Mouse (Mus musculus) urinary bladder, postnatal 10 days (tissue): Measurements from ENCODE around the gene Nexn.
A peak's percentile ranks its signal among the peaks of the same experiment; 100 is the strongest.
"Not testable (repeated sequence)": the region's sequence is repeated elsewhere in the genome, so short reads cannot be mapped to it uniquely, and the experiment has no call there.

Source experiments
- DNase-seq: peaks from one replicate; pipeline ENCODE4 v3.0.0; 2022; ENCODE audit warnings: low spot score

Gene Nexn

GRCm38 (mm10) chr3:152266036-152266421 is at the start of gene Nexn:
TSS of gene Nexn (minus strand) at chr3:152266350.
- DNase-seq = no peak

DNA sequence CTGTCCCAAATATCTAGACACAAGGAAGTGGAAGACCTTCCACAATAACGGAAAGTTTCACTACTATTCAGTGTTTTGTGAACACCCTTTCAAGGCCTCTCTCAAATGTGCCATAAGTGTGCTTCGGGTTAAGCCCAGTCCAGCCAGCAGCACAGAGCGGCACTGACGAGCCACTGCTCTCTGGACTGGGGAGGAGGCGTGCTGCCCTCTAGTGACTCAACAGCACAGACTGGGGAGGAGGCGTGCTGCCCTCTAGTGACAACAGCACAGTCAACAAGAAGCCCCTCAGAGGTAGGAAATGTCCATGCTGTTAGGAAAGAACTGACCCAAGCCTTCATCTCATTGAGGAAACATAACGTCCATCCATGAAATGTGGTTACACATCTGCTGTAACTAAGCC is 49.5 kb upstream of the Nexn start:
- DNase-seq = peak; percentile 45

DNA sequence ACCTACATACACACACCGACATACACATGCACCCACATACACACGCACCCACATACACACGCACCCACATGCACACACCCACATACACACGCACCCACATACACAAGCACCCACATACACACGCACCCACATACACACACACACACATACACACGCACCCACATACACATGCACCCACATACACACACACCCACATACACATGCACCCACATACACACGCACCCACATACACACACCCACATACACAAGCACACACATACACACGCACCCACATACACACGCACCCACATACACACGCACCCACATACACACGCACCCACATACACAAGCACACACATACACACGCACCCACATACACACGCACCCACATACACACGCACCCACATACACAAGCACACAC is 48.5 kb upstream of the Nexn start:
- DNase-seq = not testable (repeated sequence)

DNA sequence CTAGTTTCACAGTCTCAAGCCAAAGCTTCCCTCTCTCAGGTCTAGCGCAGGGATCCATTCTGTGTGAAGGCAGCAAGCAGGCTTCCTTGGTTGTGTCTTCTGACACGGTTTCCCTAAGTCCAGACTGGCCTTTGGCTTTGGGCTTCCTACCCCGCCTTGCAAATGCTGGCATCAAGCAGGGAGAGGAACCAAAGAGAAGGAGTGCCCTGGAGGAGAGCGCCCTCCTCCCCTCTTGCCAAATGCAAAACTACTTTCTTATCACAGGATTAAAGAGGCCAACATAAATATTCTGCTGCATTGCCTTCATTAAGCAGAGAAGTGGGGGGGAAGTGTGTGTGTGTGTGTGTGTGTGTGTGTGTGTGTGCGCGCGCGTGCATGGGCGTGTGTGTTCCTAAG is 43.1 kb upstream of the Nexn start:
- no peak for DNase-seq

- DNase-seq = no peak
Measured at GRCm38 (mm10) chr3:152308485-152309249, 42.5 kb upstream of the Nexn start.

GRCm38 (mm10) chr3:152305971-152306370 is 39.8 kb upstream of the Nexn start:
- no peak for DNase-seq

GRCm38 (mm10) chr3:152305080-152305479 is 38.9 kb upstream of the Nexn start:
- DNase-seq = no peak

GRCm38 (mm10) chr3:152304093-152304815 is 38.1 kb upstream of the Nexn start:
- DNase-seq = no peak

- DNase-seq = no peak
Measured at GRCm38 (mm10) chr3:152302991-152303390, 36.8 kb upstream of the Nexn start.

DNA sequence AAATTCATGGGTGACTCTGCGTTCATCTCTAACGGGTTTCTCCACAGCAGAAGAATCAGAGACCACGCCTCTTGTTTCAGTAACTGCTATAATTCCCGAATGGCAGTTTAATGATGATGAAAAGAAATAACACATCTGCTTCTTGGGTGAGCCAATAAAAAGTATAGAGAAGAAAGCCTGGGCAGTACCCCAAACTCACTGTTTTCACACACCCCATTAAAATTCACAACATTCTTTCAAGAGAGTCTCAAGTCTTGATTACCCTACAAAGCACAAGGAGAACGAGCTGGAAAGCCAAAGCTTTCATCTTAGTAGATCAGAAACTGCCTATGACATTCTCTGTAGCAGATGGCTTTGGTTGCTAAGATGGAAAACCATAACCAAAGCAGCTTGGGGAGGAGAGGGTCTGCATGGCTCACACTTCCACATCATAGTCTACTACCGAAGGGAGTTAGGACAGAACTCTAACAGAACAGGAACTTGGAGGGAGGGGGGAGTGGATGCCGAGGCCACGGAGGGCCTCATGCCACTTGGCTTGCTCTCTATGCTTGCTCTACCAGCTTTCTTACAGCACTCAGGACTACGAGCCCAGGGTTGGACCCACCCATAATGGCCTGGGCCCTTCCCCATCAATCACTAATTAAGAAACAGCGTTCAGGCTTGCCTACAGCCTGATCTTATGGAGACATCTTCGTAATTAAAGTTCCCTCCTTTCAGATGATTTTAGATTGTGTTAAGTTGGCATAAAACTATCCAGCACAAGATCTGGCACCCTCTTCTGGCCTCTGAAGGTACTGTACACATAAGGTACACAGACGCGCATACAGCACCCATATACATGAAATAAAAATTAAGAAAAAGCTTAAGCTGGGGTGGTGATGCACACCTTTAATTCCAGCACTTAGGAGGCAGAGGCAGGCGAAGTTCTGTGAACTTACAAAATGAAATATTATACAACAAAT is 34.5 kb upstream of the Nexn start:
- DNase-seq = no peak

DNA sequence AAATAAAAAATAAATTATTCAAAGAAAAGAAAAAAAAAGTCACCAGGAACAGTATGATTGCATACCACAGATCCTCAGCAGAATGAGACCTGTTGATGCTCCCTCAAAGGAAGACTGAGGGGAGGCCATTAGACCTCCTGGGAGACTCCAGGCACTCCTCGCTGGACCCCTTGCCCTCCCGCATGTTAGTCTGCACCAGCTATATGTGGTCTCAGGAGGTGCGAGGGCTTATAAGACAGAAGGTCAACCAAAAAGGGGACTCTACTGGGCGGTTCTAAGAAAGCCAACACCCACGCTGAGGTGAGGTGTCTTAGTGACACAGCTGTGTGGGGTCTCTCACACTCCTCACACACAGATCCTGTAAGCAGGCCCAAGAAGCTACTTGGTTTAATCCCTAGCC is 29.7 kb upstream of the Nexn start:
- DNase-seq = no peak

DNA sequence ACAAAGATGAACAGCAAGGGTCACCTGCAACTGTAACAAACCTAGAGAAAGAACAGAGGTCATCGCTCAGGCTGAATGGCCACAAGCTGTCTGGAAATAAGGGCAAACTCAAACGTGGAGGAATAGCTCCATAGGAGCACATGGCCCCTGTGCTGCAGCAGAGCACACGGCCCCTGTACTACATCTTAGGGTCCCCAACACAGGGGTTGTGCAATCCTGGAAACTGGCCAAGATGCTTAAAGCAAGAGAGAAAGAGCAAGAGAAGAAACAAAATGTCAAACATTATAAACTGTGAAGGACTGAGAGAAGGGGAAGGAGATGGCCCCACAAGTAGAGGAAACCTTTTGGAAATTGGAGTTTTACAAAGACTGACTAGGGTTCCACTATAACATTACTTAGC is 28.2 kb upstream of the Nexn start:
- no peak for DNase-seq

DNA sequence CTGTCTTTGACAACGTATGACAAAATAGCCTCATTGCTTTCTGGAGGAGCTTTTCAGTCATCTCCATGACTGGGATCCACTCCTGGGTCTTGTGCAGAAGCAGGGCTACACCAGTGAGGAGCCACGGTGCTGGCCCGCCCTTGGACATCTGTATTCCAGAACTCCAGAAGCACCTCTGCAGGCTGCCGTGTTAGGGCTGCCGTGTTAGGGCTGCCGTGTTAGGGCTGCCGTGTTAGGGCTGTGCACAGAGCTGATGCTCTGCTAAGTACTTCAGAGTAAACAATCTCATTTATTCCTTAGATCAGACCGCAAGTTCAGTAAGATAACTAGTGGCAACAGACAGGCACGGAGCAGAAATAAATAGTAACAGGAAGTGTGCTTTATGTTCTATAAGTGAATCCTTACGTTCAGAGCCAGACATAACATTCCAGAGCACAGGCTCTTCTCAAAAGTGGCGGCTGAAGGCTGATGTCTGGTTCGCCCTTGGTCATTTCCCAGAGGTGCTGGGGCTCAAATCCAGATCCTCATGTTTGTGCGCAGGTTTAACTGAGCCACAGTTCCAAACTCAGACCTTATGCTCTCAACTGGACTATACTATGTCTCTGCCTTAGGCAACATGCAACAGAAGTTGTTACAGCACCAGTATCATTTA is 27.5 kb upstream of the Nexn start:
- DNase-seq = no peak

DNA sequence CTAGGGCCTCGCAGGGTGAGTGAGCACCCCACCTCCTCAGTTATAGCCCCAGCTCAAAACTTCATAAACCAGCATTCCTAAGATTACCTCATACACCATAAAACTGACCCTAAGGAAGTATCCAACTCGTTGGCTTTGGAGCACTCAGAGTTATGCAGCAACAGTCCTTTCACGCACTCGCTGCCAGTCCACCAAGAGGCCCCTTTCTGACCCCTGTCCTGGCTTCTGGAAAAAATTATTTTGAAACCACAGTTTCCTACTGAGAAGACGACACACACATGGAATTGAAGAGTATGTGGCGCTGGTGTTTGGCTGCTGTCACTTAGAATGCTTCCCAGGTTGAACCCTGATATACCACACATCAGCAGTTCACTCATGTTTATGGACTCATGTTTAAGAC is 25.7 kb upstream of the Nexn start:
- no peak for DNase-seq

GRCm38 (mm10) chr3:152290175-152290798 is 24.1 kb upstream of the Nexn start:
- no peak for DNase-seq

- no peak for DNase-seq
Measured at GRCm38 (mm10) chr3:152288740-152289139, 22.6 kb upstream of the Nexn start.

- DNase-seq = no peak
Measured at GRCm38 (mm10) chr3:152288276-152288675, 22.1 kb upstream of the Nexn start.

- no peak for DNase-seq
Measured at GRCm38 (mm10) chr3:152287810-152288209, 21.7 kb upstream of the Nexn start.

- no peak for DNase-seq
Measured at GRCm38 (mm10) chr3:152284759-152285158, 18.6 kb upstream of the Nexn start.

DNA sequence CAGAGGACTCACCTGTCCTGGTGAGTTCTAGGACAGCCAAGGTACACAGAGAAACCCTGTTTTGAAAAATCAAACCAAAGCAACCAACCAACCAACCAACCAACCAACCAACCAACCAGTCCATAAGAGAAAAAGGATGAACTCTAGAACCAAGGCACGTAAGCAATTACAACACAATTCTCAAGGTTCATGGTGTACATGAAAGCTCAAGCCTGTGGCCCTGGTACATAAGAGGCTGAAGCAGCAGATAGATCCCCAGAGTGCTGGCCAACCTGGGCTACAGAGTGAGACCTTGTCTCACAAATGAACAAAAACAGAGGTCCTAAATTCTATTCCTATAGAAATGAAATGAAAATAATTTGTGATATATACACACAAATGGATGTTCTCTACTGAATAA is 18.2 kb upstream of the Nexn start:
- DNase-seq = no peak

DNA sequence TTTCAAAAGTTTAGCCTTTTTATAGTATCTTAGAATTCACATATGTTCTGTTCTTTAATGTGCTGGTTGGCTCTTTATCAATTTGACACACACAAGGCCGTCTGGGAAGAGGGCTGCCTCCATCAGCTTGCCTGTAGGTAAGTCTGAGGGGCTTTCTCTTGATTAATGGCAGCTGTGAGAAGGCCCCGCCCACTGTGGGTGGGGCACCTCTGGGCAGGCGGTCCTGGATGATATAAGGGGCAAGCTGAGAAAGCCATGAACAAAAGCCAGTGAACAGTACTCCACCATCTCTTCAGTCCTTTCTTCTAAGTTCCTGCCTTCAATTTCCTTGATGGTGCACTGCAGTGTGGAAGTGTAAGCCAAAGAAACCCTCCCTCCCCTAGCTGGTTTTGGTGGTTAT is 16.0 kb upstream of the Nexn start:
- DNase-seq = no peak

GRCm38 (mm10) chr3:152278431-152278830 is 12.3 kb upstream of the Nexn start:
- no peak for DNase-seq
